Mouse (Mus musculus): ENCODE results near the gene Gm4846. TPM values are rescaled to one million over a fixed set of nuclear protein-coding genes. Genes with fewer than 3 reads are reported as not detected.
"Not testable (repeated sequence)": the region's sequence is repeated elsewhere in the genome, so short reads cannot be mapped to it uniquely, and the experiment has no call there.

Gm4846 gene
- polyA plus RNA-seq (2016; fragmentation: Nextera tagmentation; extraction: Ambion mirVana) = not detected in 2 replicates

DNA sequence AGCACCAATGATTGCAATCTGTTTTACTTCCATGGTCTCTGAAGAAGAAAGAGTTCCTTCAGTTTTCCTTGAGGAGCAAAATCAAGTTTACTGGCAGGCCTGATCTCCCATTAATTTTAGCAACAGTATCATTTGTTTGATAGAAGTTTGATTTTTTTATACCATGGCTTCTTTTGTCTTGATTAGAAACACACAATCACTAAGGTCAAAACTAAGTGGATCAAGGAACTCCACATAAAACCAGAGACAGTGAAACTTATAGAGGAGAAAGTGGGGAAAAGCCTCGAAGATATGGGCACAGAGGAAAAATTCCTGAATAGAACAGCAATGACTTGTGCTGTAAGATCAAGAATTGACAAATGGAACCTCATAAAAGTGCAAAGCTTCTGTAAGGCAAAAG lies at the start of gene Gm4846:
Gene Gm4846, minus strand, starts transcription at position 101 of the 400 bp plus-strand sequence.
- not testable (repeated sequence) for H3K27me3 ChIP-seq (replicated peaks); H3K27ac ChIP-seq (ENCODE audit: poor library complexity, severe bottlenecking)
- WGBS = 36% methylated on average over 1 of the region's 1 CpGs

DNA sequence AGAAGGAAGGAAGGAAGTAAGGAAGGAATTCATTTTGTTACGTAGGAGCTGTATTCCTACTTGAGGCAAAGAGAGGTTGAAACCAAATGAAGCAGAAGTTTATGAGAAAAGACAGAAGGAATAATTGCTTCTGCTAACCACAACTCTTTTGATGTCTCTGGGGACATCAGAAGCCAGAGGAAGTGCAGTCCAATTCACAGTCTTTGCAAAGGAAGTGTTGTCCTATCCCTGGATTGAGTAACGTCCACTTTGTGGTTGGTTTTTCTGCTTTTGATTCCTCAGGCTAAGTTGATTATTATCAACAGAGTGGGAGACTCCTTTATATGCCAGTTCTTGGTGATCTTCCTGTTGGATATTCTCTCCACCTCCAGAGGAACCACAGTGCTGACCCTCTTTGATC lies 34.1 kb upstream of the Gm4846 start:
- H3K36me3 ChIP-seq; H3K4me2 ChIP-seq; H3K4me1 ChIP-seq (replicated peaks); ATAC-seq (ENCODE audit: insufficient number of reproducible peaks, low FRiP score); H3K27ac ChIP-seq (ENCODE audit: poor library complexity, severe bottlenecking); H3K4me3 ChIP-seq; H3K9me3 ChIP-seq (replicated peaks); H3K27me3 ChIP-seq (replicated peaks); H3K9ac ChIP-seq: not testable (repeated sequence)
- WGBS = 82% methylated on average over 2 of the region's 2 CpGs

More for the DNA sequence above, at the start of gene Gm4846:
- H3K9me3 ChIP-seq (replicated peaks); H3K4me3 ChIP-seq; H3K4me1 ChIP-seq (replicated peaks); H3K9ac ChIP-seq; H3K4me2 ChIP-seq; ATAC-seq (ENCODE audit: insufficient number of reproducible peaks, low FRiP score); H3K36me3 ChIP-seq: not testable (repeated sequence)

DNA sequence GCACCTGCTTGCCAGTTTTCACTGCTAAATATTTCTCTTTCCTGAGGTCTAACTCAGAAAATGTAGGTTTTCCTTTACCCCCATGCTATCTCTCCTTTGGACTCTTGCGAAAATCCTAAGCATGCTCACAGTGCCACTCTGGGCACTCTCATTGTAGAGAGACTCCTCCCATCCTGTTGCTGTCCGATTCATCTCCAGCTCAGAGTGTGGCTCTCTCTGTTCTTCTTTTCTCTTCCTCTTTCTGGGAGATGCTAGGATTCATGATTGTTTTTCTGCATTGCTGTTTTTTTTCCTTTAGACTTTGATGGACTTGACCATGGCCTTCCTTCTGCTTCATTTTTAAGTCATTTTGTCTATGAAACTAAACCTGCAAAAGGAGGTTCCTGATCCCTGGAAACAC lies 27.3 kb upstream of the Gm4846 start:
- H3K27ac ChIP-seq (ENCODE audit: poor library complexity, severe bottlenecking); H3K9me3 ChIP-seq (replicated peaks); H3K4me3 ChIP-seq; H3K36me3 ChIP-seq; H3K9ac ChIP-seq; H3K27me3 ChIP-seq (replicated peaks); H3K4me1 ChIP-seq (replicated peaks); ATAC-seq (ENCODE audit: insufficient number of reproducible peaks, low FRiP score); H3K4me2 ChIP-seq: not testable (repeated sequence)
- WGBS = 82% methylated on average over 2 of the region's 2 CpGs

DNA sequence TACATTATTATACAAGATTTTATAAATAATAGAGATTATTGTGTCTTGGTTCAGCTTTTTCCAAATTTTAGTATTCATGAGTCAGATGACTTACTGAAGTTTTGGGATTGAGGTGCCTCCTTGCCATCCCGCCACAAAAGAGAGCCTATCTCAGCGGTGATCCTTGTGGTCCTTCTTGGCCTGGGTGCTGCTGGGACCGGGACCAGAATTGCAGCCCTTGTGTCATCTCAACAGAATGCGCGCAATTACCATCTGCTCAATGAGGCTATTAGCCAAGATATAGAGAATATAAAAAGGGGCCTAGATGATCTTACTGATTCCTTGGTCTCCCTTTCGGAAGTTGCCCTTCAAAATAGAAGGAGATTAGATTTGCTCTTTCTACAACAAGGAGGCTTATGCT lies 22.2 kb upstream of the Gm4846 start:
- not testable (repeated sequence) for H3K27ac ChIP-seq (ENCODE audit: poor library complexity, severe bottlenecking); ATAC-seq (ENCODE audit: insufficient number of reproducible peaks, low FRiP score); H3K9ac ChIP-seq; H3K4me1 ChIP-seq (replicated peaks); H3K9me3 ChIP-seq (replicated peaks); H3K4me3 ChIP-seq; H3K36me3 ChIP-seq; H3K27me3 ChIP-seq (replicated peaks); H3K4me2 ChIP-seq
- 84% methylated on average over 6 of the region's 6 CpGs for WGBS

DNA sequence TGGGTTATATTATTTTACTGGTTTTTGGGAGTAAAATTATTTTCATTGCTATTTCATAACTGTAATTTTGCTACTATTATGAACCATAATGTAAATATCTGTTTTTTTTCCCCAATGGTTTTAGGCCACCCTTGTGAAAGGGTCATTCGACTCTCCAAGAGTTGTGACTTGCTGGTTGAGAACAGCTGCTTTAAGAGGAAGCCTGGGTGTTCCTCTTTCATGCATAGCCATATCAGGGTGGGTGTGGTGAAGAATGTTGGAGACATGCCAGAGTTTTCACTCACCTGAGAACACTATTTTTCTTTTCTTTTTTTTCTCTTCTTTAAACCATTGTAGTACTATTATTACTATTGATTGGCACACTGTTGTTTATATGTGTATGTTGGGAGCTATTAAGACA lies 19.2 kb upstream of the Gm4846 start:
- Histone ChIP-seq H3K9ac (no peak overlapping the region), H3K4me1 (replicated peaks) (no peaks in the 10 kb centered on the region), H3K27me3 (replicated peaks) (no peaks in the 10 kb centered on the region), H3K4me2 (no peak overlapping the region), H3K36me3 (no peaks in the 10 kb centered on the region), H3K27ac (ENCODE audit: poor library complexity, severe bottlenecking) (no peak overlapping the region), H3K4me3 (no peak overlapping the region), H3K9me3 (replicated peaks) (peaks cover 5% of the 10 kb centered on the region; the same call in 1 of the 2 replicates)
- 82% methylated on average over 1 of the region's 1 CpGs for WGBS
- no peak for ATAC-seq (ENCODE audit: insufficient number of reproducible peaks, low FRiP score)

DNA sequence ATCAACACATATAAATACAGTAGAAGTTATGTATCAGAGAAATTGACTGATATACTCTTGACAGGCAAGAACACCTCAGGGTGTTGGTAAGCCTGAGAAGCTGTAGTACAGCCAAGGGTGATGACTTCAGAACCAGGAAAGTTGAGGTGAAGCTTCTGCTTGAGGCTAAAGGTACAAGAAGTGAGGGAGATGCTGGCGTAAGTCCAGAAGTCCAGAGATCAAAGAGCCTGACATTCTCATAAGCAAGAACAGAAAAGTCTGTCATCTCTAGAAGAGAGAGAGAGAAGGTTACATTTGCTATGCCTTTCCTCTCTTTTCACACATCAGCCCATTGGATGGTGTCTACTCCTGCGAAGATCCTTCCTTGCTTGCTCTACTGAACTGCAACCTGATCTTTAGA lies 6.8 kb upstream of the Gm4846 start:
- not testable (repeated sequence) for H3K27ac ChIP-seq (ENCODE audit: poor library complexity, severe bottlenecking); H3K9me3 ChIP-seq (replicated peaks); ATAC-seq (ENCODE audit: insufficient number of reproducible peaks, low FRiP score); H3K9ac ChIP-seq; H3K27me3 ChIP-seq (replicated peaks); H3K4me1 ChIP-seq (replicated peaks); H3K4me2 ChIP-seq; H3K36me3 ChIP-seq; H3K4me3 ChIP-seq
- 86% methylated on average over 2 of the region's 2 CpGs for WGBS

DNA sequence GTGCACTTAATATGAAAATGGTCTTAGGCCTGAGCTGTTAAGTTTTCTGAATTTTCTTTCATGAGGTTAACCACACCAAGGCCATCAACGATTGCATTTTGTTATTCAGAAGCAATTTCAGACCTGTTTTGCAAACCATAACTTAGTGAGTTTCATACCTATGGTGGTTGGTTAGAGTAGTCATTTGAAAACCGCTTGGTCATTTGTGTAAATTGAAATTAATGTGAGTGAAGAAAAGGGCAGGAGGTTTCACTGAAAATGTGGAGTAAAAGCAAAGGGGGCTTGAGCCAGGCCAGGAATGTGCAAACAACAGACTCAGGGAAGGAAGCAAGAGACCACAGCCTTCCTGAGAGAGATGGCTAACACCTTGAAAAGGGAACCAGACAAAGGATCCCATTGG lies 17.9 kb downstream of the Gm4846 start:
- Histone ChIP-seq H3K27me3 (replicated peaks) (no peaks in the 10 kb centered on the region), H3K4me2 (no peak overlapping the region), H3K36me3 (no peaks in the 10 kb centered on the region), H3K9ac (no peak overlapping the region), H3K9me3 (replicated peaks) (no peaks in the 10 kb centered on the region; the same call in none of the 2 replicates), H3K4me1 (replicated peaks) (no peaks in the 10 kb centered on the region), H3K27ac (ENCODE audit: poor library complexity, severe bottlenecking) (no peak overlapping the region), H3K4me3 (no peak overlapping the region)
- no peak for ATAC-seq (ENCODE audit: insufficient number of reproducible peaks, low FRiP score)
- WGBS = 78% methylated on average over 2 of the region's 2 CpGs

DNA sequence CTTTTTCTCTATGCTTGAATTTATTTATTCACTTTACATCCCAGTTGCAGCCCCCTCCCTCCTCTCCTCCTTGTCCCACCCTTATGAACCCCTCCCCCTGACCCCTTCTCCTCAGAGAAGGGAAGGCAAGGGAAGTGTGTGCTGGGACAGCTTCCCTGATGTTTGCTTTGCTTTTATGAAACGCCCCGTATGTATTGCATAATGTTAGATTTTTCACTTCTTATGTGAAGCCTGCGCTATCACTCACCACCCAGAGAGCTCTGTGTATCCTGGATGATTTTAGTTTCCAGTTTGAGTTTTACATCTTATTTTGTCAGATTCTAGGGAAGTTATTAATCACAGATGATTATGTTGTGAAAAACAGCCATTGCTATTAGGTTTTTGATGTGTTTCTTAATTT lies 30.2 kb downstream of the Gm4846 start:
- no peak overlapping the region for H3K9ac ChIP-seq
- no peaks in the 10 kb centered on the region for H3K4me1 ChIP-seq (replicated peaks)
- H3K27me3 ChIP-seq (replicated peaks) = no peaks in the 10 kb centered on the region
- no peak overlapping the region for H3K4me2 ChIP-seq
- 0 out of 2 replicates have a peak, but pooled peaks cover 4% of the 10 kb centered on the region for H3K9me3 ChIP-seq (replicated peaks)
- H3K4me3 ChIP-seq = no peak overlapping the region
- no peaks in the 10 kb centered on the region for H3K36me3 ChIP-seq
- ATAC-seq (ENCODE audit: insufficient number of reproducible peaks, low FRiP score) = no peak
- WGBS = 78% methylated on average over 3 of the region's 3 CpGs
- no peak overlapping the region for H3K27ac ChIP-seq (ENCODE audit: poor library complexity, severe bottlenecking)

DNA sequence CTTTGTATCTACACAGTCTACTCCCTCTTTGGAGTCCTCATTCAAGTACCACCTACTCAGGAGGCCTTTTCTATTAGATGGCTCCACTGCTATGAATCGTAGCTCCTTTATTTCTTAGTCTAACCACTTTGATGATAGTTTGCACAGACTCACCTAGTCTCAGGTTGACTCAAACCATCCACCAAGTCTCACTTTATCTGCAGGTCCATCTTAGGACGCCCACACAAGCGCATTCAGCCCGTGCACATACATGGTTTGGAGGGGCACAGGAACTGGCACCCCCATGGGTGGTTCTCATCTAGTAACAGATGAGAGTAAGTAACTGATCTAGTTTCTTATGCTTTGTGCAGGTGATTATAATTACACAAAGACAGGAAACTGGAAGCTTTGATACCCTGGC lies 34.8 kb downstream of the Gm4846 start:
- ATAC-seq (ENCODE audit: insufficient number of reproducible peaks, low FRiP score) = no peak
- H3K27ac ChIP-seq (ENCODE audit: poor library complexity, severe bottlenecking) = no peak overlapping the region
- H3K27me3 ChIP-seq (replicated peaks) = no peaks in the 10 kb centered on the region
- 0 out of 2 replicates have a peak, but pooled peaks cover 4% of the 10 kb centered on the region for H3K9me3 ChIP-seq (replicated peaks)
- no peak overlapping the region for H3K4me3 ChIP-seq
- WGBS = 73% methylated on average over 4 of the region's 4 CpGs
- no peak overlapping the region for H3K4me2 ChIP-seq
- no peak overlapping the region for H3K9ac ChIP-seq
- no peaks in the 10 kb centered on the region for H3K36me3 ChIP-seq
- H3K4me1 ChIP-seq (replicated peaks) = no peaks in the 10 kb centered on the region

DNA sequence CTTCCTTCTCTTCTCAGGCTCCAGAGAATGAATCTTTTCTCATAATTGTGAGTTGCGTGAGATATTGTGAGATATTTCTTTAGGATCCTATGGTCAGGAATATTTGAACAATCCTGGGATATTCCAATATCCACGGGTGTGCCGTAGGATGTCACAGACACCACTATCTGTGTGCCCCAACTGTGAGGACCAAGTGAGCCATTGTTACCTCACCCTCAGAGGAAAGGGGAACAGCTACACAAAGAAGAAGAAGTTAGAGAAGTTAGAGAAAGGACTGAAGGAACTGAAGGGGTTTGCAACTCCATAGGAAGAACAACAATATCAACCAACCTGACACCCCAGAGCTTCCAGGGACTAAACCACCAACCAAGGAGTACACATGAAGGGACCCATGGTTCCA lies 55.4 kb downstream of the Gm4846 start:
- no peaks in the 10 kb centered on the region for H3K36me3 ChIP-seq
- no peaks in the 10 kb centered on the region for H3K27me3 ChIP-seq (replicated peaks)
- H3K4me1 ChIP-seq (replicated peaks) = no peaks in the 10 kb centered on the region
- 79% methylated on average over 3 of the region's 3 CpGs for WGBS
- H3K27ac ChIP-seq (ENCODE audit: poor library complexity, severe bottlenecking) = no peak overlapping the region
- no peak overlapping the region for H3K9ac ChIP-seq
- H3K4me3 ChIP-seq = no peak overlapping the region
- ATAC-seq (ENCODE audit: insufficient number of reproducible peaks, low FRiP score) = no peak
- no peaks in the 10 kb centered on the region for H3K9me3 ChIP-seq (replicated peaks)
- H3K4me2 ChIP-seq = no peak overlapping the region

DNA sequence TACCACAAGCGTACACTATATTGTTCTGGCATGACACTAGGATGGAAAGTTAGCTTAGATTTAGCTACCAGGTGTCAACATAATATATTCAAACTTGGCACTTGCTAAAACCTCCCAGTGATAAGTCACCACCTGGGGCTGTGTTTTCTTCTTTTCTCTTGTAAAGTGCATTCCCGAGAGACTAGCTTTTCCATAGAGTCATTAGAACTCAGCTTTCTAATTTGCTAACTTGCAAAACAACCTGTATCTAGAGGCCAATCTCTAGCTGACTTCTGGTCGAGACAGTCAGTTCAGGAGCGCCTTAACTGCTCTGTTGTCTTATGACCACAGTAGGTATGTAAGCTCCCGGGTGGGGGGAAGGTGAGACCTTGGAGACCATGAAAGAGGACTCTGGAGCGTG lies 58.0 kb downstream of the Gm4846 start:
- ATAC-seq (ENCODE audit: insufficient number of reproducible peaks, low FRiP score) = no peak
- Histone ChIP-seq H3K4me1 (replicated peaks) (no peaks in the 10 kb centered on the region), H3K27me3 (replicated peaks) (no peaks in the 10 kb centered on the region), H3K36me3 (no peaks in the 10 kb centered on the region), H3K4me3 (no peak overlapping the region), H3K4me2 (no peak overlapping the region), H3K9ac (no peak overlapping the region), H3K27ac (ENCODE audit: poor library complexity, severe bottlenecking) (no peak overlapping the region), H3K9me3 (replicated peaks) (no peaks in the 10 kb centered on the region)
- 61% methylated on average over 6 of the region's 6 CpGs for WGBS

All from heart, embryonic 12.5 days (tissue).